Mouse (Mus musculus): ENCODE results near the gene Olfr31. TPM values are rescaled to one million over a fixed set of nuclear protein-coding genes. Genes with fewer than 3 reads are reported as not detected.

Gene Olfr31
- not detected for total RNA-seq (2021)
- long read RNA-seq, experiment 1, result 0 reads
- long read RNA-seq, experiment 2, result 0 reads

DNA sequence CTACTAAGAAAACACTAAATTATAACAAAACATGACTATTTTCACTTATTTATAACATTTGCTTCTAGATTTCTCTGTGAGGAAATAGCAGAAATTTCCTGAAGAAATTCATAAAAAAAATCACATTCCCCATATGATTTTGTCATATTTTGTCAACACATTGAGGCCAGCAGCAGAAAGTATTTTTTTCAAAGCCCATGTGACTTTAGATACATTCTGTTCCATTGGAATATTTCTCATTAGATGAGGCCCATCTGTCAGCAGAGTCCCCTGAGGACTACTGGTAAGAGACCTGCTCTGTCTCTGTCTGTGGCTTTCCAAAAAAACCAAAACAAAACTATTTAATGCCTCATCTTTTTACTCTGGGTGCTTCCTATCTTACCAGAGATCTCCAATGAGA, at the start of gene Olfr31:
Gene Olfr31 (plus strand): TSS at position 301 of the 400 bp plus-strand sequence.
- no peak for DNase-seq (ENCODE audit: low spot score in 2 of 2)

DNA sequence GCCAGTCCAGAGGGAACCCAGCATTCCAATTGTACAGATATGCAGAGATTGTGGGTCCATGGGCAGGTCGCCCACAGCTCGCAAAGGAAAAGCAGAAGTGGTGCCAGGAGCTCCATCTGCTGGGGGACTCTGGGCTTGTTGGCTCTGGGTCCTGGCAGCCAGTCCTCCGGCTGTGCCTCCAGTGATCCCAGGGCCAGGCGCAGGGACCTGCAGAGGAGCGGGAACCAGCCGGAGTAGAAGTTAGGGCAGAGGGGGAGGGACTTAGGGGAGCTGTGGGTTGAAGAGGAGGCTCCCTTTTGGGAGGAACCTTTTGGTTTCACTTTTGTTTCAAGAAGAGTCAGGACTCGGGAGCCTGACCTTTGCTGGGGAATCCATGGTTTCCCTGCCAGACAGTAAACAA, 28.2 kb upstream of the Olfr31 start:
- DNase-seq (ENCODE audit: low spot score in 2 of 2), result peak; percentile 28 to 32

DNA sequence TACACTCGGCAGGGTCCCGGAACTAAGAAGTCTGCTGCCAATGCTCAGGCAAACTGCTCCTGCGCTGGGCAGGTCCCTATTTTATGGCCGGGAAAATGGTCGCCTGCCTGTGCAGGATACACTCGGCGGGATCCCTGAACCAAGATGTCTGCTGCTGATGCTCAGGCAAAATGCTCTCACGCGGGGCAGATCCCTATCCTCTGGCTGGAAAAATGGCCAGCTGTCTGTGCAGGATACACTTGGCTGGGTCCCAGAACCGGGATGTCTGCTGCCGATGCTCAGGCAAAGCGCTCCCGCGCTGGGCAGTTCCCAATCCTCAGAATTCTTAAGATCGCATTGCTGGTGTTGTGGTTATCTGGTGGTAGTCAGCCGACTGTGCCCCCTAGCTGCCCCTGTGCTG, 13.7 kb upstream of the Olfr31 start:
- no peak for DNase-seq (ENCODE audit: low spot score in 2 of 2)

DNA sequence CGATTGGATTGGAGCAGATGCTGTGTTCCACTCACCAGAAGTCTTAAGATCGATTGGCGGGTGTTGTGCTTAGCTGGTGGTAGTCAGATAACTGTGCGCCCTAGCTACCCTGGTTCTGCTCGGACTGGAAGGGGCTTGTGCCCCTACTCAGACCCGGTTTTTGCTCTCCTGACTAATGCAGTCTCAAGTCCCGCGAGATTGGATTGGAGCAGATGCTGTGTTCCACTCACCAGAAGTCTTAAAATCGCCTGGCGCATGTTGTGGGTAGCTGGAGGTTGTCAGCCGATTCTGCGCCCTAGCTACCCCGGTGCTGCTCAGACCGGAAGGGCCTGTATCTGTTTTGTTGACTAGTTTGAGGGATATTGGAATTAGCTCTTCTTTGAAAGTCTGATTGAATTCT, 13.2 kb upstream of the Olfr31 start:
- no peak for DNase-seq (ENCODE audit: low spot score in 2 of 2)

DNA sequence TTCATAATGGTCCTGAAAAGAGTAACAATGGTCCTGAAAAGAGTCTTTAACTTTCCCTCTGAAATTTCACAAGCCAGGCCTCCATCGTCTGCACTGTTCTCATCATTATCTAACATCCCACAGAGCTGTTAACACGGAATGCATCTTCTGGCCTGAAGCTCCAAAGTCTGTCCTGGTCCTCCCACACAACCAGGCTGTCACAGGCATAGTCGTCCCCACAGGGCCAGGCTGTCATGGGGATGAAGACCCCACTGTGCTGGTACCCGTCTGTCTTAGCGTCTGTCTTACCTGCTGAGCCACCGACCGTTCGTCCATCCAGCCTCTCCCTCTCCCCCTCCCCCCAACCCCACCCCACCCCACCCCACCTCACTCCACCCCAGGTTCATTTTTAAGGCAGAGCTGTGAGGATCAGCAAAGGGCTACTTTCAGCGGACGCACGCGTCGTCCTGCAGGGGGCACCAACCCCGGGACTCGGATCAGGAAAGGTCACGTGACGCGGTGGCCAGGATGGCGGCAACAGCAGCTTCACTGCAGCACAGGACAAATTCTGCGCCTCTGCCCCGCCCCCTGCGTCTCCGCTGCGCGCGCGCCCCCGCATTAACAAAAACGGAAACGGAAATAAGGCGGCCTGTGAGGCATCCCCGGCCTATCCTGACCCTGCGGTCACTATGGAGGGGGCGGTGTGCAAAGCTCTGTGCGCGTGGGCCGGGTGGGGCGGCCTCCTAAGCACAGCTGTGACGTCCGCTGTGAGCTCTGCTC, 22.7 kb downstream of the Olfr31 start:
- DNase-seq (ENCODE audit: low spot score in 2 of 2), result peak; percentile 81 to 87

DNA sequence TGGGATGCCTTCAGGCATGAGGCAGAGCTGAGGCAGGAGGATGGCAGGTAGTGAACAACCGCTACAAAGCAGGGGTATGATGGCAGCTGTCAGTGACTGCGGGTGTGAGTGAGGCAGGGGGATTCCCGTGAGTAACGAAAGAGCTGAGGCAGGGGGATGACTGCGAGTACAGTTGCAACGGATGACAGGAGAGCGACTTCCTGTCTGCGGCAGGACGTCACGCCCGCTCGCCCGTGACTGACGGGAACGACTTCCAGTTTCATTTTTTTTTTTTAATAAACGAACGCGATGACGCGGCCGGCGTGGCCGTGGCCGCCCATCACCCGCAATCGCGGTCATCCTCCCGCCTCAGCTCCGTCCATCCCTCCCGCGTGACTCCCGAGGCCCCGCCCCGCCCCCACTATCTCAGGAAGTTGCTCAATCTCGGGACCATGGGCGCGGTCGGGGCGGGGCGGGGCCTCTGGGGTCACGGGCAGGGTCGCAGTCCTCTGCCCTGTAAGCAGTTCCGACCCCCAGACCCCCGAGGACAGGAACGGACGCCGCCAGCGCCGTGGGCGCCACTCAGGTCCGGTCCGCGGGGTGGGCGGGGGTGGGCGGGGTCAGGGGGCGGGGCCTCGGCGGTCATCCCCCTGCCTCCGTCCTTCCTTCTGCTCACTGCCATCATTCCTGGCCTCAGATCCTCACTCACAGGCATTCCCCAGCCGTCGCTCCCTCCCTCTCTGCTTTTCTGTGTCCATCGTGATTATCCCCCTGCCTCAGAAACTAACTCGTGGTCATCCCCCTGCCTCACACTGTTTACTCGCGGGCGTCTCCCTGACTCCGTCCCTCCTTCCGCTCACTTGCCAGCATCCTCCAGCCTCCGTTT, 23.6 kb downstream of the Olfr31 start, which contains the start of gene Il3ra:
Gene Il3ra (plus strand): TSS at position 328 of the 865 bp plus-strand sequence.
- DNase-seq (ENCODE audit: low spot score in 2 of 2), result peak; percentile 55 to 58

DNA sequence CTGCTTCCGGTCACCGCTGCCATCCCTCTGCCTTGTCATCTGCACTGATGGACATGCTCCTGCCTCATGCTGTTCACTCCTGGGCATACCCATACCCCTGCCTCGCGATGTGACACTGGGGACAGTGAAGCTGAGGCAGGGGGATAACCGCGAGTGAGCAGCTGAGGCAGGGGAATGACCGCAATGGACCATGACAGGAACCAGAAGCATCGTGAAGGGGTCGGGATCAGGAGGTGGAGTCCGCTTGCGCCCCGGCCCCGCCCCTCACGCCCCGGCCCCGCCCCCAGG, 24.1 kb downstream of the Olfr31 start:
- DNase-seq (ENCODE audit: low spot score in 2 of 2), result no peak

DNA sequence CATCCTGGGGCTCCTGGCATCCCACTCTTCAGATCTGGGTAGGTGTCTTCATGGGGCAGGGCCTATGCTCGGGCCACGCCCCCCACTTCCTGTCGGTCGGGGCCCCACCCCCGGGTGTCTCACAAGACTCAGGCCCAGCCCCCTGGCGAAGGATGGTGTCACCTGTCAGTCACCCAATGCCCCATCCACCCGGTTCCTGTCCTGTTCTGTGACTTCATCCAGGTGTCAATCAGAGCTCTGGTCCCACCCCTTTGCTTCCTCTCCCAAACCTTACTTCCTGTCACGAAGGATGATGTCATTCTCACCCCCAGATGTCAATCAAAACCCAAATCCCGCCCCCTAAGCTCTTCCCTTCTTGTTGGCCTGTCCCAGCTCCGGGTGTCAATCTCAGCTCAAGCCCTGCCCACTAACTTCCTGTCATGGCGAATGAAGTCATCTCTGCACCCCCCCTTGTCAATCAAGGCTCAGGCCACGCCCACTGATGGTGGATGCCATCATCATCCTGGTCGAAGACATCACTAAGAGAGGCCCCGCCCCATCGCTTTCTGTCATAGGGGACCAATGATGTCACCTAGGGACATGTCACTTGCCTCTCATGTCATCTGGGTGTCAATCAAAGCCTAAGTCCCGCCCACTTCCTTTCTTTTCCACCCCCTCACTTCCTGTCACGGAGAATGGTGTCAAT, 24.7 kb downstream of the Olfr31 start:
- peak in 1 of 2 experiments; percentile 34 for DNase-seq (ENCODE audit: low spot score in 2 of 2)

DNA sequence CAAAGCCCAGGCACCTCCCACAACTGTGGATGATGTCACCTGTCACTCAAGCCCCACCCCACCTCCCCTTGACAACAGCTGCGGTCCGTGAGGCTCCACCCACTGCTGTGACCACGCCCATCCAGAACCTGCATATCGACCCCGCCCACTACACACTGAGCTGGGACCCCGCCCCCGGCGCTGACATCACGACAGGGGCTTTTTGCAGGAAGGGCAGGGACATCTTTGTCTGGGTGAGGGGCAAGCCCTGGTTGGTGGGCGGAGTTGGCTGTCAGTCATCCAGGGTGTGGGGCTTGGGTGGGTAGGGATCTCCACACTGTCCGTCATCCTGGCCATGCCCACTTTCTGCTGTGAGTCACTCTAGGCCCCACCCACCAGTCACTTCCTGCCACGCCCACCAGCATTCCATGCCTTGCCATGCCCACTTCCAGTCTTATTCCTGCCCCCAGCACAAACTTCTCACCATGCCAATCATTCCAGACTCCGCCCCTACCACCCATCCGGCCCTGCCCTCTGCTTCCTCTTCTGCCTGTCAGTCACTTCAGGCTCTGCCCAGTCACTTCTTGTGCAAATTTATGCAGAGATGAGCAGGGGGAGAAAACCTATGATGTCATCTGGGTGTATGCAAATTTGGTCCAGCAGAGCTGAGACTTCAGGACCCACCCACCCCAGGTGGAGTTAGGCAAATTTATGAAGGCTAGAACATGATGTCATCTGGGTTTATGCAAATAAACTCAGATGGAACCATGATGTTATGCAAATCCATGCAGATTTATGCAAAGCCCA, 25.4 kb downstream of the Olfr31 start:
- DNase-seq (ENCODE audit: low spot score in 2 of 2), result peak in 1 of 2 experiments; percentile 28

DNA sequence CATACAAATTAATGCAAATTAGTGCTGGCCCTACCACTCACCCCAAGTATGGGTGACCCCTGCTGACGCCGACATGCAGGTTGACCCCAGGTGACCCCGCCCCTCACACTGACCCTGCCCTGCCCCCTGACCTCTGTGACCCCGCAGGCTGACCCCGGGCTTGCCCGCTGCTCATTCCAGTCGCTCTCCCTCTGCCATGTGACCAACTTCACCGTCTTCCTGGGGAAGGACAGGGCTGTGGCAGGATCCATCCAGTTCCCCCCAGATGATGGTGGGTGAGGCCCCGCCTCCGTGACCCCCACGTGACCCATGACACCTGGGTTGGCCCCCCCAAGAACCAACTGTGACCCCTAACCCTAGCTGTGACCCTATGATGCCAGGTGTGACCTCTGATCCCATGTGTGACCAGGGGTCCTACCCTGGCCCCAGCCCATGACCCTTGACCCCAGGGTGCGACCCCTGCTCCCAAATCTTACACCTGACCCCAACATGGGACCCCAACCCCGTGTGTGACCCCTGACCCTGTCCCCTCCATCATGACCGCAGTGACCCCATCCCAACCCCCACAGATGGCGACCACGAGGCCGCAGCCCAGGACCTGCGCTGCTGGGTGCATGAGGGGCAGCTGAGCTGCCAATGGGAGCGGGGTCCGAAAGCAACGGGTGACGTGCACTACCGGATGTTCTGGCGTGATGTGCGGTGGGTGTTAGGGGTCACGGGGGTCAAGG, 26.2 kb downstream of the Olfr31 start:
- peak in 1 of 2 experiments; percentile 26 for DNase-seq (ENCODE audit: low spot score in 2 of 2)

DNA sequence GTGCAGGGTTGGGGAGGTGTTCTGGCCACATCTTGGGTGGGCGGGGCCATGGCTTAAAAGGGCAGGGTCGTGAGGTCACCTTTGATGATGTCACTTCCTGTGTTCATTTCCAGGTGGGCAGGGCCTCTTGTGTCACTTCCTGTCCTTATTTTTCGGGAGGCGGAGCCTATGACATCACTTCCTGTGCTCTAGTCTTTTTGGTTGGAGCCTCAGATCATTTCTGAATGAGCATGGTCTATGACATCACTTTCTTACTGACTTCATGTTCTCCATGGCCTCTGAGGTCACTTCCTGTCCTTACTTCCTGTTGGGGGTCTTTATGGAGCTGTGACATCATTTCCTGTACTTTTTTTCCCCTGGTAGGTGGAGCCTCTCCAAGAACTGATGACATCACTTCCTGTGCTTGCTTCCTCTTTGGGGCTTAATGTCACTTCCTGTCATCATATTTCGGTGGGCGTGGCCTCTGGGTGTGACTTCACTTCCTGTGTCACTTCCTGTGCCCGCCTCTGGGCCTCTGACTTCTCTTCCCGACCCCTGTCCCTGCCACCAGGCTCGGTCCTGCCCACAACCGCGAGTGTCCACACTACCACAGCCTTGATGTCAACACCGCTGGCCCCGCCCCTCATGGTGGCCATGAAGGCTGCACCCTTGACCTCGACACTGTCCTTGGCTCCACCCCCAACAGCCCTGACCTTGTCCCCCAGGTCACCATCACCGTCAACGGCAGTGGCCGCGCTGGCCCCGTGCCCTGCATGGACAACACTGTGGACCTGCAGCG, 27.0 kb downstream of the Olfr31 start:
- DNase-seq (ENCODE audit: low spot score in 2 of 2), result no peak

DNA sequence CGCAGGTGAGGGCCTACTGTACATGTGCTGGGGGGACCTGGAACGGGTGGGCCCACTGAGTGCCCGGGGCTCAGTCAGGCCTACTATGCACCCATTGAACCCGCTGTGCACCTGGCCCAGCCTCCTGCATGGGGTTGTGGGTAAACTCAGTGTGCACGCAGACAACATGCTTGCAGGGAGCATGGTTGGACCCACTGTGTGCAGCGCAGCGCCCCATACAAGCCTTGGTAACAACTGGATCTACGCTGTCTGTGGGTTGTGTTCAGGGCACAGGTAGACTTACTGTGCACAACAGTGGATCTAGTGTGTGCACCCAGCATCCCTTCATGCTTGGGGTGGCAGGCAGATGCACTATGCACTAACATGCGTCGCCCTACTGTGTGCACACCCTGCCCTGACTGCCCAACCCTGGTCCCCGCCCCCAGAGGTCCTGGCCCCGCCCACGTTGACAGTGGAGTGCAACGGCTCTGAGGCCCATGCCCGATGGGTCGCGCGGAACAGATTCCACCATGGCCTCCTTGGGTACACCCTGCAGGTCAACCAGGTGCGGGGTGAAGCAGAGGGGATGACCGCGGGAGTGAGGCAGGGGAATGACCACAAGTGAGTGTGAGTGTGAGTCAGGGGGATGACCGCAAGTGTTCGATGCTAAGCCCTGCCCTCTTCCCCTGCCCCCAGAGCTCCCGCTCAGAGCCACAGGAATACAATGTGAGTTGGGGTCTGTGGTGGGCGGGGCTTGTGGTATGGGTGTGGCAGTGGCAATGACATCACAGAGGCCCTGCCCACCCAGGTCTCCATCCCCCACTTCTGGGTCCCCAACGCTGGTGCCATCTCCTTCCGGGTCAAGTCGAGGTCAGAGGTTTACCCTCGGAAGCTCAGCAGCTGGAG, 27.9 kb downstream of the Olfr31 start:
- no peak for DNase-seq (ENCODE audit: low spot score in 2 of 2)

DNA sequence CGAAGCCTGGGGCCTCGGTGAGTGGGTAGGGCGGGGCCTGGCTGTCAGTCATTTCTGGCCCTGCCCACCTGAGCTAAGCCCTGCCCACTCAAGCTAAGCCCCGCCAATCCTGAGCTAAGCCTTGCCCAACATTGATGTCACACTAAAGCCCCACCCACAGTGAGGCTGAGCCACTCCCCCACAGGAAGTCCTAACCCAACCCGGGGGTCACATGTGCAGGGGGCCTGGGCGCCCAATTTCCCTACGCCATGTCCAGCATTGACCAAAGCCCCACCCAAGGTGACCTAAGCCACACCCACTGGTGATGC, 28.5 kb downstream of the Olfr31 start:
- DNase-seq (ENCODE audit: low spot score in 2 of 2), result no peak

DNA sequence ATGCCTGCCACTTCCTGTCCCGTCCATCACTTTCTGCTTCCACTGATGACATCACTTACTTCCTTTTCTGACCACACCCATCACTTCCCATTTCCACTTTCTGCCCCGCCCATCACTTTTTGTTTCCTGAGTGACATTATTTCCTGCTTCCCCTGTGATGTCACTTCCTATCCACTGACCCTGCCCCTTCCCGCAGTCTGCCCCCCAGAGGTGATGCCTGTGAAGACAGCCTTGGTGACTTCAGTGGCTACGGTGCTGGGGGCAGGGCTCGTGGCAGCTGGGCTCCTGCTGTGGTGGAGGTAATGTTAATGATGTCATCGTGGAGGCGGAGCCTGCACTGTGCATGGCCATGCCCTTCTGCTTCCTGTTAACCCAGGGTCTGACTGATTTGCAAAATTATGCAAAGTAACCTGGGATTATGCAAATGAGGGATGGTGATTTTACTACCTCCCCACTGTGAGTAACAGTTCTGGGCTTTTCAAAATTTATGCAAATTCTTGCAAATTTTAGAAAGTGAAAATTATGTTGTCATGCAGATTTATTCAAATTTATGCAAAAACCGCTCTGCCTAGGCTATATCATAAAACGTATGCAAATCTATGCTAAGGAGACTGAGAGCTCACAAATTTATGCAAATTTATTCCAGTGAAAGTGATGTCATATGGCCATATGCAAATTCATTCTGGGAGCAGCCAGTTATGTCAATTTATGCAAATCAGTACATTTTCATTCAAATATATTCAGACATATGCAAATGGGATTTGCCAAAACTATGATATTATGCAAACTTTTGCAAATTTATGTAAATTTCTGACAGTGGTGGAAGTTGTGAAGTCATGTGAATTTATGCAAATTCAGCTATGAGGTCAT, 29.3 kb downstream of the Olfr31 start:
- no peak for DNase-seq (ENCODE audit: low spot score in 2 of 2)

DNA sequence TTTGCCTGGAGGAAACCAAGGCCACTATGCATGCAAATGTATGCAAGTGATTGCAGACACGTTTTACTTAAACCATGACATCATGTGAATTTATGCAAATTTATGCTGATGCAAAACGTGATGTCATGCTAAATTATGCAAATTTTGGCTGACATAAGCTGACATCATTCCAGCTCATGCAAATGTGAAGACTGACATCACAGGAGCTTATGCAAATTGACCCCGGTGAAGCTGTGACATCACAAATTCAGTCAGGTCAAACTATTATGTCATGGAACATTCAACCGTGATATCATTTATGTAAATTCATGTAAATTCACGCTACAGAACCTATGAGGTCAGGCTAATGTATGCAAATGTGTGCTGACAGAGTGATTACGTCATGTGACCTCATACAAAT, 30.0 kb downstream of the Olfr31 start:
- DNase-seq (ENCODE audit: low spot score in 2 of 2), result no peak

DNA sequence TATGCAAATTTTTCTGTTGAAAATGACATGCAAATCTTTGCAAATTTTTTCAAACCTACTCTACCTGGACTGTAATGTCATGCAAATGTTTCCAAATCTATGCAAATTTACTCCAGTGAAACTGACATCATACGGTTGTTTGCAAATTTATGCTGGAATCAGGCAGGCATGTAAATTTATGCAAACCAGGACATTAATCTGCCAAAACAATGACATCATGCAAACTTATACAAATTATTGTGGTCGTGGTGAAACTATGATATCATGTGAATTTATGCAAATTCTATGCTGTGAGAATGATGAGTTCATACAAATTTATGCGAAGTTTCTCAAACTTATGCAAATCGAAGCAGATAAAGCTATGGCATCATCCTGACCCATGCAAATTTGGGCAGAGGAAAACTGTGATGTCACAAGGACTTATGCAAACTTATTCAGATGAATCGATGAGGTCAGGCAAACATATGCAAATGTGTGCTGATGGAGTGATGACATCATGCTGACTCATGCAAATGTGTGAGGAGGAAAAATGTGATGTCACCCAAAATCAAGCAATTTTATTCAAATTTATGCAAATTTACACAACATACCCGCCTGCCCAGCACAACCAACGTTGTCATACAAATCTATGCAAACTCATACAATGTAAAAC, 30.6 kb downstream of the Olfr31 start:
- DNase-seq (ENCODE audit: low spot score in 2 of 2), result no peak
